Mouse (Mus musculus): ENCODE measurements at regions not wholly inside any gene's neighbourhood (a gene's known extent, or its start where the extent isn't known, plus 50 kb on each side); places are given as distances from the start of the nearest gene placed in this dataset.

- no peak for TF ChIP-seq CTCF (IDR thresholded peaks at IDR 0.05)
- TF ChIP-seq EP300 (IDR thresholded peaks at IDR 0.05; ENCODE audit: insufficient read depth, low read depth, low read length): no peak
- TF ChIP-seq POLR2A (IDR thresholded peaks at IDR 0.05; ENCODE audit: insufficient read depth, low read depth, low read length): no peak
These were observed 89.1 kb upstream of the Chl1 start for GRCm38 (mm10) chr6:103421013-103421933.

All from heart, adult 2 months (tissue).